Mouse (Mus musculus) hindbrain, embryonic 11.5 days (tissue): ENCODE measurements around the gene Kctd2. TPM values are rescaled to one million over a fixed set of nuclear protein-coding genes. Genes with fewer than 3 reads are reported as not detected.

Experiments used
- ATAC-seq: fragments of 200-750 bp; cut with Nextera tagmentation; 2 replicates; pipeline ENCODE4 v1.8.0; 2017; ENCODE audit warnings: mild to moderate bottlenecking, moderate TSS enrichment, moderate library complexity; ENCODE audit not compliant: low FRiP score
- DNase-seq: peaks from one replicate; pipeline ENCODE4 v3.0.0-alpha.2; 2015; ENCODE audit warnings: low spot score
- H3K27ac ChIP-seq: fragments of 300-500 bp; sonication (generic); 2 replicates; pipeline ENCODE4 v1.5.1; 2014; ENCODE audit warnings: mild to moderate bottlenecking, low read depth, low read length
- H3K27me3 ChIP-seq: fragments of 300-500 bp; sonication (generic); 2 replicates; pipeline ENCODE4 v1.6.1; 2014; ENCODE audit warnings: mild to moderate bottlenecking, low read length, moderate library complexity, mixed read lengths; ENCODE audit not compliant: control insufficient read depth, insufficient read depth
- H3K36me3 ChIP-seq: fragments of 300-500 bp; sonication (generic); 2 replicates; pipeline ENCODE4 v1.6.1; 2014; ENCODE audit warnings: mild to moderate bottlenecking, low read length, moderate library complexity, mixed read lengths; ENCODE audit not compliant: control insufficient read depth, insufficient read depth
- H3K4me1 ChIP-seq: fragments of 300-500 bp; sonication (generic); replicated peaks from 2 replicates; pipeline ENCODE4 v1.6.1; 2014; ENCODE audit warnings: low read length, mixed read lengths; ENCODE audit not compliant: control insufficient read depth, insufficient read depth
- H3K4me2 ChIP-seq: fragments of 300-500 bp; sonication (generic); replicated peaks from 2 replicates; pipeline ENCODE4 v1.6.1; 2014; ENCODE audit warnings: mild to moderate bottlenecking, low read depth, low read length
- H3K4me3 ChIP-seq: fragments of 300-500 bp; sonication (generic); 2 replicates; pipeline ENCODE4 v1.5.1; 2014; ENCODE audit warnings: low read depth, low read length
- H3K9ac ChIP-seq: fragments of 300-500 bp; sonication (generic); 2 replicates; pipeline ENCODE4 v1.6.1; 2014; ENCODE audit warnings: low read depth, low read length
- H3K9me3 ChIP-seq: fragments of 300-500 bp; sonication (generic); 2 replicates; pipeline ENCODE4 v1.6.1; 2016; ENCODE audit warnings: low read length; ENCODE audit not compliant: control insufficient read depth
- WGBS: fragments of 180-500 bp; shearing (Covaris S2); extraction: QIAGEN DNeasy Blood & Tissue Kit; methylation state at CpG from one replicate; pipeline ENCODE4 v1.1.7; 2014; 5-methylcytosine and 5-hydroxymethylcytosine counted together
- polyA plus RNA-seq: library from polyadenylated mRNA; unstranded; fragments of >200 nt; fragmentation: Nextera tagmentation; extraction: Ambion mirVana; gene quantifications from 2 replicates; pipeline ENCODE4 v1.2.1, GENCODE M21; 2014

Gene Kctd2
- polyA plus RNA-seq, 1 experiment from 2014 or later: 21.0 TPM

DNA sequence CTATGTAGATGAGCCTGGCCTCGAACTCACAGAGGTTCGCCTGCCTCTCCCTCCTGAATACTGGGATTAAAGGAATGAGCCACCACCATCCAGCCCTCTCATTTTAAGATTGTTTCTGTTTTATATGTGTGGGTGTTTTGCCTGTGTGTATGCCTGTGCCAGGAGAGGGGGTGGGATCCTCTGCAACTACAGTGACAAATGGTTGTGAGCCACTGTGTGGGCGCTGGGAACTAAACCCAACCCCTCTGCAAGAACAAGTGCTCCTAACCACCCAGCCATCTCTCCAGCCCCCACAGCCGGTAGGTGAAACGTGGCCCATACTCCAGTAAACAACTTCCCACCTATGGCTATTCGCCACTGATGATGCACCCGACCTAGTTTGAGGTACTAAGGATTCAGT lies 28.6 kb upstream of the Kctd2 start:
- Histone ChIP-seq H3K9ac (no peak overlapping the region), H3K4me1 (no peaks in the 10 kb centered on the region), H3K4me3 (no peak overlapping the region), H3K27me3 (peaks cover 3% of the 10 kb centered on the region; the same call in 1 of the 2 replicates), H3K4me2 (no peak overlapping the region), H3K9me3 (no peaks in the 10 kb centered on the region), H3K27ac (no peak overlapping the region), H3K36me3 (peaks cover 7% of the 10 kb centered on the region; the same call in 1 of the 2 replicates)
- DNase-seq: no peak
- 93% methylated on average over 7 of the region's 7 CpGs for WGBS
- no peak for ATAC-seq

DNA sequence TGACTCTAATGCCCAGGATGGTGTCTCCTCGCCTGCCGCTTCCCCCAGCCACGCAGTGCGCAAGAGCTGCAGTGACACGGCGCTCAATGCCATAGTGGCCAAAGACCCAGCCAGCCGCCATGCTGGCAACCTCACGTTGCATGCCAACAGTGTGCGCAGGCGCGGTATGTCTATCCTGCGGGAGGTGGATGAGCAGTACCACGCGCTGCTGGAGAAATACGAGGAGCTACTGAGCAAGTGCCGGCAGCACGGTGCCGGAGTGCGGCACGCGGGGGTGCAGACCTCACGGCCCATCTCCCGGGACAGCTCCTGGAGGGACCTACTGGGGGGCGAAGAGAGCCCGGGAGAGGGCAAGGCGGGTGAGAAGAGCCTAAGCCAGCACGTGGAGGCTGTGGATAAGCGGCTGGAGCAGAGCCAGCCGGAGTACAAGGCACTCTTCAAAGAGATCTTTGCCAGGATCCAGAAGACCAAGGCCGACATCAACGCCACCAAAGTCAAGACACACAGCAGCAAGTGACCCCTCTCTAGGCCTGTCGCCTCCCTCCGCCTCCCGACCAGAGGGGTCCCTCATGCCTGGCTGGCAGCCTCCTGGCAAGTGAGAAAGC lies 26.1 kb upstream of the Kctd2 start:
- DNase-seq (no peak), ATAC-seq (no peak)
- Histone ChIP-seq H3K27me3 (peaks cover 3% of the 10 kb centered on the region; the same call in 1 of the 2 replicates), H3K4me3 (no peak overlapping the region), H3K9me3 (no peaks in the 10 kb centered on the region), H3K4me1 (no peaks in the 10 kb centered on the region), H3K36me3 (peaks cover 7% of the 10 kb centered on the region; the same call in 1 of the 2 replicates), H3K4me2 (no peak overlapping the region; the same call in 1 of the 2 replicates), H3K27ac (no peak overlapping the region), H3K9ac (no peak overlapping the region)
- WGBS: 69% methylated on average over 34 of the region's 34 CpGs

DNA sequence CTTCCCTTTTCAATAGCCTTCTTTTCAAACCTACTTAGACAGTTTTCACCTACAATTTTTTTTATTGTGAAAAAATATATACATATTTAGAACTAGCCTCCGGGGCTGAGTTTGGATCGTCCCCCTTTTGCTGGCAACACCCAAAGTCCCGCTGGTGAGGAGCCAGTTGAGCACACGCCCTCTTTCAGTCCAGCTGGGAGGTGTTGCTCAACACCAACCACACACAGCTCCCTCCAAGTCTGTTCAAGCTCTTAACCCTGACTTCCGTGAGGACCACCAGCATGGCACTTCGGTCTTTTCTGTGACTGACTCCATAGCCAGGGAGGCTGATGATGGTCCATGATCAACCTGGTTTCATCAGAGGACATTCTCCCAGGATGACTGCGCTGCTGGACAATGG lies 21.8 kb upstream of the Kctd2 start:
- no peak for ATAC-seq
- H3K27me3 ChIP-seq: peaks cover 3% of the 10 kb centered on the region; the same call in 1 of the 2 replicates
- WGBS: 85% methylated on average over 7 of the region's 7 CpGs

GRCm38 (mm10) chr11:115400126-115400525 lies 19.8 kb upstream of the Kctd2 start:
- Histone ChIP-seq H3K27me3 (no peaks in the 10 kb centered on the region), H3K4me2 (no peak overlapping the region), H3K9me3 (no peaks in the 10 kb centered on the region), H3K9ac (no peak overlapping the region), H3K36me3 (no peaks in the 10 kb centered on the region), H3K27ac (no peak overlapping the region), H3K4me1 (no peaks in the 10 kb centered on the region), H3K4me3 (no peak overlapping the region)
- WGBS: 69% methylated on average over 3 of the region's 3 CpGs
- DNase-seq (no peak), ATAC-seq (no peak)

More for the DNA sequence above, 21.8 kb upstream of the Kctd2 start:
- no peaks in the 10 kb centered on the region for H3K4me1 ChIP-seq
- no peak overlapping the region for H3K9ac ChIP-seq
- no peak overlapping the region for H3K4me2 ChIP-seq
- no peaks in the 10 kb centered on the region for H3K9me3 ChIP-seq
- no peak overlapping the region for H3K27ac ChIP-seq
- no peak for DNase-seq
- H3K36me3 ChIP-seq: peaks cover 2% of the 10 kb centered on the region; the same call in 1 of the 2 replicates
- no peak overlapping the region for H3K4me3 ChIP-seq

DNA sequence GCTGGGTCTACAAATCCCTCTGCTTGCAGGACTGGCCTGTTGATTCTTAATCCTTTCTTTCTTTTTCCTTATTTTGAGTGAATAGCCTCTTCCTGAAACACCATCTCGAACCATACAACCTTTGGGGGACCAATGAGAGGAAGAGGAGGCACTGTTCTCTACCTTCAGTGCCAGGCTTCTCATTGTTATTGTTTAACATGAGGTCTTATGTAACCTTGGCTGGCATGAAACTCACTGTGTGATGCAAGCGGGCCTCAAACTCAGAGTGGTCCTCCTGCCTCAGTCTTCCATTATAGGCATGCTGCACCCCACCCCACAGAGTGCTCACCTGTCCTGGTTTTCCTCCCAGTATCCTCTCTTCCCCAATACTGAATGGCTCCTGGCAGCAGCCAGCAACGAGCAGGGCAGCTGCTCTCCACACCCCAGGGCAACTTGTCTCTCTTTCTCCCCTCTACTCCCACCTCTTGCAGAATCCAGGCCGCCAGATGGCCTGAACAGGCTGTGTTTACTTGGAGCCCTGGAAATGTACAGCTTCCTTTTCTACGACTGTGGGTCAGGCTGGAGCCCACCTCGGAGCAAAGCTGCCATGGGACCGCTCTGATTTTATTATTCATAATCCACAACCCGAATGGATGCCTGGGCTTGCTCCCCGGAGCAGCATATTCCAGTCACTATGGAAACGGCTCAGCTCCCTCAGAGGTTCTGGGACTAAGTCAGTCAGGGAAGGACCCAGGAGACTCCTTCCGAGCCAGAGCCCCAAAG lies 19.1 kb upstream of the Kctd2 start:
- DNase-seq (no peak), ATAC-seq (no peak)
- H3K4me1 ChIP-seq: no peaks in the 10 kb centered on the region
- no peaks in the 10 kb centered on the region for H3K36me3 ChIP-seq
- no peak overlapping the region for H3K9ac ChIP-seq
- no peak overlapping the region for H3K4me2 ChIP-seq
- 0 out of 2 replicates have a peak overlapping the region, but pooled peaks have one; percentile 3 for H3K27ac ChIP-seq
- no peak overlapping the region for H3K4me3 ChIP-seq
- WGBS: 54% methylated on average over 11 of the region's 11 CpGs
- H3K9me3 ChIP-seq: no peaks in the 10 kb centered on the region
- no peaks in the 10 kb centered on the region for H3K27me3 ChIP-seq

GRCm38 (mm10) chr11:115403338-115404124 lies 16.4 kb upstream of the Kctd2 start, which contains the start of gene Mrpl58:
Gene Mrpl58 (plus strand): TSS chr11:115403752.
- Histone ChIP-seq H3K9ac (peak within 1 kb of the TSS; percentile 93), H3K4me3 (peak within 1 kb of the TSS; percentile 91), H3K36me3 (no peaks in the 10 kb centered on the region), H3K9me3 (no peaks in the 10 kb centered on the region), H3K4me2 (peak within 1 kb of the TSS; percentile 57), H3K4me1 (no peaks in the 10 kb centered on the region), H3K27me3 (no peaks in the 10 kb centered on the region), H3K27ac (peak within 1 kb of the TSS; percentile 84)
- WGBS: 4% methylated on average over 50 of the region's 50 CpGs
- DNase-seq: peak; percentile 90
- ATAC-seq: peak; percentile 91

DNA sequence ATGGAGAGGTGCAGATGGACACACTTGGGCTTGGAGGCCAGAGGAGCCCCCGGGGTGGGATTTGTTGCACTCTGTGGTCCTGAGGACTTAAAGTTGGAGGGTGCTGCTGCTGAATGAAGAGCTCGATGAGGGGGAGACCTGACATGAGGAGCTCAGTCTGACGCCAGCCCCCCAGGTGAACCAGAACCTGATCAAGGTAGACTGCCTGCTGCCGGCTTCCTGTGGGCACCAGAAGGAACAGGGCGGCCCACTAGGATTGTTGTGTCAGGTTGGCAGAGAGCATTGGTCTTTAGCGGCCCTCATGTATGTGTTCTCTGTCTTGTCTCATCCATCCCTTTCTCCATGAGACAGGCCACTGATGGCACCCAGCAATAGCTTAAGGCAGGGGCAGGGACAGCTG lies 14.2 kb upstream of the Kctd2 start:
- H3K4me2 ChIP-seq: no peak overlapping the region
- no peak for DNase-seq
- no peaks in the 10 kb centered on the region for H3K9me3 ChIP-seq
- no peaks in the 10 kb centered on the region for H3K27me3 ChIP-seq
- no peak overlapping the region for H3K4me3 ChIP-seq
- H3K4me1 ChIP-seq: peaks cover 6% of the 10 kb centered on the region; the same call in 1 of the 2 replicates
- no peak overlapping the region for H3K9ac ChIP-seq
- no peak overlapping the region for H3K27ac ChIP-seq
- no peak for ATAC-seq
- 90% methylated on average over 6 of the region's 6 CpGs for WGBS
- 0 out of 2 replicates have a peak, but pooled peaks cover 3% of the 10 kb centered on the region for H3K36me3 ChIP-seq

DNA sequence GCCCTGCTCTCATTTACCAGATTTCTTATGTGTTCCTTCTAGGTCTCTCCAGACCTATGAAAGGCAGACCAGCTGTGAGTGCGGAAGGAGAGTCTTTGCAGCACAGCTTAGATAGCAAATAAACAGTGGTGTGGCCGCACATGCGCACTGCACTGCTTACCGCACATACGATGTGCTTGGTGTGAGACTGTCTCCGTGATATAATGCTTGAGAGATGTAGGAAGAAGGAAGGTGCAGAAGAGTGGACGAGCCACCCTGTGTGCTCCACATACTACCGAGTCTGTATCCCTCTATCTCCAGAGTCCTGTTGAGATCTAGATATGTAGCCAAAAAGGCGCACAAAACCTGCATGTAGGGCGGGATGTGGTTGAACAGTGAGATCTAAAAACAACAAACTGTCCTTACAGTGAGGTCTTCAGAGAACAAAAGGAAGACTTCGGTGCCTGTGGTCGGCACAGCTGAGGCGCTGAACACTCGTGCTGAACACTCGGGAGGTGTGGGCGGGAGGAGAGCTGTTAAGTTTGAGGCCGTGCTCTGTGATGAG lies 13.0 kb upstream of the Kctd2 start:
- no peak overlapping the region for H3K27ac ChIP-seq
- no peak overlapping the region for H3K4me2 ChIP-seq
- WGBS: 92% methylated on average over 17 of the region's 17 CpGs
- H3K9me3 ChIP-seq: no peaks in the 10 kb centered on the region
- H3K9ac ChIP-seq: no peak overlapping the region
- H3K27me3 ChIP-seq: no peaks in the 10 kb centered on the region
- H3K4me1 ChIP-seq: peaks cover 10% of the 10 kb centered on the region; the same call in 1 of the 2 replicates
- no peak for DNase-seq
- H3K4me3 ChIP-seq: no peak overlapping the region
- H3K36me3 ChIP-seq: 0 out of 2 replicates have a peak, but pooled peaks cover 3% of the 10 kb centered on the region
- ATAC-seq: no peak
